Mouse (Mus musculus) MEL (cell line): Measurements from ENCODE around the gene Pdgfa. TPM values are rescaled to one million over a fixed set of nuclear protein-coding genes. Genes with fewer than 3 reads are reported as not detected.

ENCODE experiments used
- DNase-seq: peaks from one replicate; pipeline ENCODE4 v3.0.0; 2011; ENCODE audit warnings: low read depth, low spot score
- H3K27ac ChIP-seq: 2 replicates; pipeline ENCODE4 v1.5.1; 2012; ENCODE audit warnings: low read depth, mild to moderate bottlenecking, control low read depth, low read length, moderate library complexity; ENCODE audit not compliant: control insufficient read depth
- H3K27me3 ChIP-seq, 2 experiments: fragments of 150-350 bp in 1 of 2; sonication (generic) in 1 of 2; 2 replicates each; pipeline ENCODE4 v1.6.1; 2012; ENCODE audit warnings: low read length in 2 of 2, mild to moderate bottlenecking in 2 of 2, improper control_type of control experiment in 1 of 2, moderate library complexity in 1 of 2; ENCODE audit not compliant: insufficient read depth in 2 of 2, control insufficient read depth in 1 of 2
- H3K36me3 ChIP-seq, 2 experiments: 2 replicates each; pipeline ENCODE4 v1.6.1; 2012 to 2014; ENCODE audit warnings: low read length in 2 of 2, improper control_type of control experiment in 1 of 2, inconsistent platforms in 1 of 2, mild to moderate bottlenecking in 1 of 2; ENCODE audit not compliant: insufficient read depth in 2 of 2, control insufficient read depth in 1 of 2
- H3K4me1 ChIP-seq, 2 experiments: fragments of 150-350 bp in 1 of 2; sonication (generic) in 1 of 2; 2 replicates each; pipeline ENCODE4 v1.6.1; 2012; ENCODE audit warnings: low read length in 2 of 2, improper control_type of control experiment in 1 of 2, mild to moderate bottlenecking in 1 of 2; ENCODE audit not compliant: insufficient read depth in 2 of 2, control insufficient read depth in 1 of 2
- H3K4me3 ChIP-seq, 2 experiments: fragments of 150-350 bp in 1 of 2; sonication (generic) in 1 of 2; 2 replicates each; pipeline ENCODE4 v1.5.1; 2012; ENCODE audit warnings: low read depth in 2 of 2, low read length in 2 of 2, mild to moderate bottlenecking in 2 of 2, moderate library complexity in 2 of 2, control low read depth in 1 of 2, improper control_type of control experiment in 1 of 2; ENCODE audit not compliant: control insufficient read depth in 1 of 2, insufficient read depth in 1 of 2
- H3K79me2 ChIP-seq: 2 replicates; pipeline ENCODE4 v1.6.1; 2012; ENCODE audit warnings: mild to moderate bottlenecking, low read length, moderate library complexity; ENCODE audit not compliant: control insufficient read depth, poor library complexity, insufficient read depth
- H3K9ac ChIP-seq: 2 replicates; pipeline ENCODE4 v1.6.1; 2012; ENCODE audit warnings: low read depth, mild to moderate bottlenecking, control low read depth, low read length, moderate library complexity; ENCODE audit not compliant: control insufficient read depth, poor library complexity, severe bottlenecking
- H3K9me3 ChIP-seq: fragments of 150-350 bp; sonication (generic); replicated peaks from 2 replicates; pipeline ENCODE4 v1.6.1; 2012; ENCODE audit warnings: mild to moderate bottlenecking, low read length, improper control_type of control experiment, moderate library complexity; ENCODE audit not compliant: insufficient read depth
- CHD1 ChIP-seq: IDR thresholded peaks from 2 replicates; pipeline ENCODE4 v1.6.1; 2012; ENCODE audit warnings: low read depth, mild to moderate bottlenecking, inconsistent platforms, low read length, improper control_type of control experiment
- CTCF ChIP-seq, 3 experiments: IDR thresholded peaks in 2 of 3; conservative IDR thresholded peaks in 1 of 3; 2 replicates each; pipeline ENCODE4 v1.5.1; 2011 to 2012; ENCODE audit warnings: low read length in 3 of 3, low read depth in 2 of 3, mild to moderate bottlenecking in 2 of 3, improper control_type of control experiment in 1 of 3, inconsistent platforms in 1 of 3, mixed read lengths in 1 of 3, moderate library complexity in 1 of 3; ENCODE audit not compliant: control insufficient read depth in 1 of 3, insufficient read depth in 1 of 3, poor library complexity in 1 of 3, severe bottlenecking in 1 of 3
- E2F4 ChIP-seq: IDR thresholded peaks from 2 replicates; pipeline ENCODE4 v1.6.1; 2011; ENCODE audit warnings: low read depth, low read length, improper control_type of control experiment, borderline replicate concordance
- ETS1 ChIP-seq: IDR thresholded peaks from 2 replicates; pipeline ENCODE4 v1.6.1; 2012; ENCODE audit warnings: low read depth, mild to moderate bottlenecking, inconsistent platforms, low read length, improper control_type of control experiment, moderate library complexity
- GABPA ChIP-seq: IDR thresholded peaks from 2 replicates; pipeline ENCODE4 v1.6.1; 2012; ENCODE audit warnings: low read depth, mild to moderate bottlenecking, inconsistent platforms, low read length, improper control_type of control experiment, moderate library complexity
- MAFK ChIP-seq: IDR thresholded peaks from 2 replicates; pipeline ENCODE4 v1.6.1; 2011; ENCODE audit warnings: low read depth, mild to moderate bottlenecking, low read length, improper control_type of control experiment, borderline replicate concordance
- MAX ChIP-seq: IDR thresholded peaks from 2 replicates; pipeline ENCODE4 v1.6.1; 2011; ENCODE audit warnings: low read length, improper control_type of control experiment
- MAZ ChIP-seq: IDR thresholded peaks from 2 replicates; pipeline ENCODE4 v1.6.1; 2012; ENCODE audit warnings: low read depth, mild to moderate bottlenecking, inconsistent platforms, low read length, improper control_type of control experiment
- MEF2A ChIP-seq: IDR thresholded peaks from 2 replicates; pipeline ENCODE4 v1.6.1; 2014; ENCODE audit warnings: low read depth, mild to moderate bottlenecking, inconsistent platforms, low read length, improper control_type of control experiment; ENCODE audit not compliant: poor library complexity, insufficient replicate concordance, severe bottlenecking; ENCODE audit errors: extremely low read depth
- MXI1 ChIP-seq: IDR thresholded peaks from 2 replicates; pipeline ENCODE4 v1.6.1; 2011; ENCODE audit warnings: mild to moderate bottlenecking, low read depth, low read length, improper control_type of control experiment
- MYC ChIP-seq: IDR thresholded peaks from 2 replicates; pipeline ENCODE4 v1.6.1; 2011; ENCODE audit warnings: low read depth, mild to moderate bottlenecking, low read length, improper control_type of control experiment, moderate library complexity
- POLR2AphosphoS2 ChIP-seq: IDR thresholded peaks from 2 replicates; pipeline ENCODE4 v1.6.1; 2011; ENCODE audit warnings: low read length, improper control_type of control experiment
- POLR2AphosphoS5 ChIP-seq: IDR thresholded peaks from 2 replicates; pipeline ENCODE4 v1.6.1; 2012; ENCODE audit warnings: low read depth, borderline replicate concordance, mild to moderate bottlenecking, inconsistent platforms, low read length, moderate library complexity, mixed read lengths
- RAD21 ChIP-seq: IDR thresholded peaks from 2 replicates; pipeline ENCODE4 v1.6.1; 2011; ENCODE audit warnings: mild to moderate bottlenecking, low read depth, low read length, improper control_type of control experiment
- SMC3 ChIP-seq: IDR thresholded peaks from 2 replicates; pipeline ENCODE4 v1.6.1; 2011; ENCODE audit warnings: low read depth, low read length, improper control_type of control experiment
- TCF12 ChIP-seq: IDR thresholded peaks from 2 replicates; pipeline ENCODE4 v1.6.1; 2014; ENCODE audit warnings: low read depth, mild to moderate bottlenecking, inconsistent platforms, low read length, improper control_type of control experiment, moderate library complexity
- UBTF ChIP-seq: IDR thresholded peaks from 2 replicates; pipeline ENCODE4 v1.6.1; 2012; ENCODE audit warnings: low read depth, mild to moderate bottlenecking, inconsistent platforms, low read length, improper control_type of control experiment, moderate library complexity, borderline replicate concordance; ENCODE audit not compliant: insufficient read depth
- USF1 ChIP-seq: IDR thresholded peaks from 2 replicates; pipeline ENCODE4 v1.6.1; 2014; ENCODE audit warnings: low read depth, mild to moderate bottlenecking, inconsistent platforms, low read length, improper control_type of control experiment, moderate library complexity
- ZKSCAN1 ChIP-seq: IDR thresholded peaks from 2 replicates; pipeline ENCODE4 v1.6.1; 2012; ENCODE audit warnings: low read depth, mild to moderate bottlenecking, inconsistent platforms, low read length, improper control_type of control experiment, moderate library complexity
- ZMIZ1 ChIP-seq: IDR thresholded peaks from 2 replicates; pipeline ENCODE4 v1.6.1; 2012; ENCODE audit warnings: low read depth, mild to moderate bottlenecking, inconsistent platforms, low read length, improper control_type of control experiment, moderate library complexity
- ZNF384 ChIP-seq: IDR thresholded peaks from 2 replicates; pipeline ENCODE4 v1.6.1; 2012; ENCODE audit warnings: low read depth, mild to moderate bottlenecking, inconsistent platforms, low read length, improper control_type of control experiment
- polyA plus RNA-seq, 2 experiments: library from polyadenylated mRNA; stranded (reverse) in 1 of 2; unstranded in 1 of 2; fragments of >175 nt in 1 of 2; fragments of >200 nt in 1 of 2; gene quantifications; 2 replicates each; pipeline versions ENCODE4 v1.2.1 to v1.2.4; 2012; ENCODE audit warnings: low replicate concordance in 2 of 2, low read depth in 1 of 2; ENCODE audit not compliant: insufficient read length in 2 of 2, insufficient read depth in 1 of 2, missing spikeins in 1 of 2
- total RNA-seq: library from RNA; depleted of rRNA; stranded (reverse); fragments of 300-350 nt; gene quantifications from 2 replicates; pipeline ENCODE4 v1.2.3, GENCODE M21; 2012

The Pdgfa gene
- total and polyA plus RNA-seq, 3 experiments = not detected

GRCm38 (mm10) chr5:138944551-138944950, 52.6 kb downstream of the Pdgfa start:
- Histone ChIP-seq H3K36me3 (no peaks in the 10 kb centered on the region), H3K9me3 (no peaks in the 10 kb centered on the region), H3K27me3 (no peaks in the 10 kb centered on the region), H3K4me3 (no peak overlapping the region), H3K9ac (no peak overlapping the region), H3K4me1 (no peaks in the 10 kb centered on the region), H3K27ac (no peak overlapping the region), H3K79me2 (no peaks in the 10 kb centered on the region)
- DNase-seq = no peak
- no peak for TF ChIP-seq UBTF

- no peaks in the 10 kb centered on the region for H3K4me1 ChIP-seq
- H3K79me2 ChIP-seq = no peaks in the 10 kb centered on the region
- no peaks in the 10 kb centered on the region for H3K36me3 ChIP-seq
- no peak for TF ChIP-seq CTCF (IDR thresholded peaks at IDR 0.05 in 2 of 3, conservative IDR thresholded peaks at IDR 0.05 in 1 of 3; ENCODE audit: control insufficient read depth in 1 of 3, insufficient read depth in 1 of 3, low read depth in 2 of 3, low read length in 3 of 3, poor library complexity in 1 of 3, severe bottlenecking in 1 of 3)
- TF ChIP-seq UBTF = no peak
- no peak for TF ChIP-seq ZKSCAN1
- no peak for TF ChIP-seq E2F4
- no peak for TF ChIP-seq MAX
- no peak for TF ChIP-seq POLR2AphosphoS5
- no peak for TF ChIP-seq RAD21
- no peak overlapping the region for H3K27ac ChIP-seq
- H3K27me3 ChIP-seq = no peaks in the 10 kb centered on the region
- DNase-seq = no peak
- H3K9me3 ChIP-seq = no peaks in the 10 kb centered on the region
- no peak overlapping the region for H3K4me3 ChIP-seq
- no peak overlapping the region for H3K9ac ChIP-seq
Measured at GRCm38 (mm10) chr5:138941842-138942241, 55.3 kb downstream of the Pdgfa start.

GRCm38 (mm10) chr5:138940576-138940975, 56.6 kb downstream of the Pdgfa start:
- no peak overlapping the region for H3K9ac ChIP-seq
- no peak for TF ChIP-seq MEF2A
- no peak for TF ChIP-seq SMC3
- TF ChIP-seq MAZ = no peak
- TF ChIP-seq ETS1 = no peak
- no peak for TF ChIP-seq ZMIZ1
- TF ChIP-seq MYC = no peak
- no peak for TF ChIP-seq MAX
- no peak for TF ChIP-seq MXI1
- TF ChIP-seq TCF12 = no peak
- TF ChIP-seq POLR2AphosphoS2 = no peak
- no peak for TF ChIP-seq USF1
- no peak for TF ChIP-seq CTCF (IDR thresholded peaks at IDR 0.05 in 2 of 3, conservative IDR thresholded peaks at IDR 0.05 in 1 of 3; ENCODE audit: control insufficient read depth in 1 of 3, insufficient read depth in 1 of 3, low read depth in 2 of 3, low read length in 3 of 3, poor library complexity in 1 of 3, severe bottlenecking in 1 of 3)
- TF ChIP-seq MAFK = no peak
- TF ChIP-seq RAD21 = no peak
- TF ChIP-seq ZNF384 = no peak
- TF ChIP-seq CHD1 = no peak
- no peak for TF ChIP-seq GABPA
- H3K4me1 ChIP-seq = no peaks in the 10 kb centered on the region
- no peaks in the 10 kb centered on the region for H3K27me3 ChIP-seq
- no peaks in the 10 kb centered on the region for H3K36me3 ChIP-seq
- no peak overlapping the region for H3K27ac ChIP-seq
- H3K79me2 ChIP-seq = no peaks in the 10 kb centered on the region
- DNase-seq = no peak
- no peak overlapping the region for H3K4me3 ChIP-seq
- H3K9me3 ChIP-seq = no peaks in the 10 kb centered on the region
